Mouse (Mus musculus) cerebral cortex, adult 2 months (tissue): ENCODE data around the gene Rem2.

Experiments used
- WGBS: fragments of 180-500 bp; shearing (Covaris S2); methylation state at CpG from one replicate; pipeline ENCODE4 v1.1.7; 2018; 5-methylcytosine and 5-hydroxymethylcytosine counted together

The Rem2 gene

DNA sequence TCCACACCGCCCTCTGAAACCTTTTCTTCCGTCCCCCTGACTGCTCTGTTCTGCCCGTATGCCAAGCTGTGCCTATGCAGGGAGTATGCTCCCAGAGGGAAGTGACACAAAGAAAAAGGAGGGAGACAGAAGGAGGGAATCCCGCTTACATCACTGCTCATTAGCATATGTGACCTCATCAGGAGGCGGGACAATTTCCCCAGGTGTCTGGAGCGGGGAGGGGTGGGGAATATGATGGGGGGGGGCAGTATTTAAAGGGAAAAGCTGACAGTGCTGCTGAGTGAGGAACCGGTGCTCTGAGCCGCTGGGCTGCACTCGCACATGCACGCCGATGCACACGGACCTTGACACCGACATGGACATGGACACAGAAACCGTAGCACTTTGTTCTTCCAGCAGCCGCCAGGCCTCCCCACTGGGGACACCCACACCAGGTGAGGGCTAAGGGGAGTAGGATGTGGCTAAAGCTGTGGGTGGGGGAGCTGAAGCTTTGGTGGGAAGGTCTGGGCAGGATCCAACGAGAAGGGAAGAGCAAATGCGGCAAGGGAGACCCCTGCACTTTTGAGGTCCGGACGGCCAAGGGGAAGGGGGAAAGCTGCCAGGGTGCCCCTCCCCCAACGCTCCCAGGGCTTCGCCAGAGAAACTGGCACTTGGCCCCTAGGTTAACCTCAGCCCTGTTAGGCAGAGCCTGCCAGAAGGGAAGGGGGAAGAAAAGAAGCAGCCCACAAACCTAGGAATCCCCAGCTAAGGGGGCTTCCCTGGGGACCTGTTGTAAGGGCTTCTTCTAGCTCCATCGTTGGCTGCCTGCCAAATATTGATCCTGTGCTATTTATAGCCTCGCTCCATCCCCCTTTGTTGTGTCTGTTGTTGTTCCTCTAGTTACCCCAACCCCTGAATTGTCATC, at the start of gene Rem2:
TSS of gene Rem2 (plus strand) at position 160 of the 904 bp plus-strand sequence.
- WGBS, result 2% methylated on average over 23 of the region's 23 CpGs

DNA sequence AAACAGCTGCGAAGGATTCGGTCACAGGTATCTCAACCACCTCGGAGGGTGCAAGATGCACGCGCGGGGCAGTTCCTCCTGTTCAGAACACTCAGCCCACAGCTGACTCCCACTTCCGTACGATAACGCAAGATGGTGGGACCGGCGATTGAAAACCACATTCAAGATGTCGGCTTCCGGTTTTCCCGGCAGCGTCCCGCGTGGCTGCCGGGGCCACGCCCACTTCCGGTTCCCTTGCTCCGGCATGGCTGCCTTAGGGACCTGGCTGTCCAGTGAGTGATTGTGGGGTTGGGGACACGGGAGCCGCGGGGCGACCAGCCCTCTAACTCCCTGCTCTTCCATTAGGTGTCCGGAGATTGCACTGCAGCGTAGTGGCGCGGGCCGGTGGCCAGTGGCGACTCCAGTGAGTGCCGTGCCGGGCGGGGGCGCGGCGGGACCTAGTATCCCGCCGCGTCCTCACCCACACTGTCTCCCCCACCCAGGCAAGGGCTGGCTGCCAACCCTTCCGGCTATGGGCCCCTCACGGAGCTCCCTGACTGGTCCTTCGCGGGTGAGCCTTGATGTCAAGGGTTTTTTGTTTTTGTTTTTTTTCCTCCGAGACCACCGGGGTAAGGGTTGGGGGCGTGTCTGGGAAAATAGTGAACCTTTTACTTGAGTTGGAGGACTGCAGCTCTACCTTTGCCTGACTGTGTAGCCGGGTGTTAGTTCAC, 49.1 kb upstream of the Rem2 start, which contains the start of gene Mrpl52:
TSS of gene Mrpl52 (plus strand) at position 221 of the 710 bp plus-strand sequence.
- under 1% methylated on average over 48 of the region's 48 CpGs for WGBS

GRCm38 (mm10) chr14:54427696-54428095, 48.2 kb upstream of the Rem2 start:
- WGBS, result 68% methylated on average over 7 of the region's 7 CpGs

DNA sequence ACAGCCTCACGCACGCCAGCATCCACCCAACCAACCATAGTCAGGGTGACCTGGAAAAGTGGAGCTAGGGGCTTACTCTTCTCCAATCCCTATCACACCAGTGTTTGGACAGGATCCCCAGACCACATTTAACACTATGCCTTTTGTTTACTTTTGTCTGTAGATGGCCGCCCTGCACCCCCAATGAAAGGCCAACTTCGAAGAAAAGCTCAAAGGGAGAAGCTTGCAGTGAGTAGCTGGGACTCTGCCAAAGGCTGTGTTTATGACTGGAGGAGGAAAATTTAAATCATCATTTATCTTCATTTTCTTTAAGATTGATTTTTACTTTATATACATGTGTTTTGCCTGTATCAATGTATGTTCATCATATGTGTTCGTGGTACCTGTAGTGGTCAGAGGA, 47.5 kb upstream of the Rem2 start:
- WGBS, result 90% methylated on average over 5 of the region's 5 CpGs

- 67% methylated on average over 7 of the region's 7 CpGs for WGBS
Measured at GRCm38 (mm10) chr14:54429332-54430093, 46.4 kb upstream of the Rem2 start.

DNA sequence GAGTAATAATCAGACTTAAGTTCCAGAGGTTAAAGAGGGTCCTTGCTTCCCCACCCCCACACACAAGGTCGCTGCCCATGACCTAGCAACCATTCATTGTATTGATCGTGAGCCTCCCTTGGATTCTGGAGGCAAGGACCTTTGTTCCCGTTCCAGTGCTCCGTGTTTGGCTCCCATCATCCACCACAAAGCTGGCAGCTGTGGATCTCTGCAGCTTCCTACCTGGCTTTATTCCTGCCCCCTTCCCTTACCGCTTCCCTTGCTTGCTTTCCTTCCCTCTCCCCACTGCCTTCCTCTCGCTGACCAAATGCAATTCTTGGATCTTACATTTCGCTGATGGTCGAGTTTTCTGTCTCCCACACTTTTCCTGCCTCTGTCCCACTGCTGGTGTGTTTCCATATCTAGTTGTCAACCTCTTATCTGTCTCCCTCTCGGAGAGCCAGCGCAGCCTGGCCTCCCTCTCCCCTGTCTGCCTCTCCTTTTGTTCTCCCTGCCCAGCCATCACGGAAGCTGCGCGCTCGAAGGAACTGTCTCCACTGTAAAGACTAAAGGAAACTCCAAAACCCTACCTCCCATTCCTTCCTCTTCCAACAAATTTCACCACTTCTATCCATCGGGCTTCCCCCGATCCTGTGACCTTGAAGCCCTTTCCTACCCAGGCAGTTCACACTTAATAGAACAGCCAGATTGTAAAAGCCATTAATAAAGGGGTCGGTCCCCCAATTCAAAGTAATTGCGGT, 45.3 kb upstream of the Rem2 start:
- WGBS, result 44% methylated on average over 18 of the region's 18 CpGs

GRCm38 (mm10) chr14:54431334-54432077, 44.4 kb upstream of the Rem2 start, which contains the start of gene Mmp14:
Mmp14 (plus strand) TSS chr14:54431612.
- 2% methylated on average over 48 of the region's 49 CpGs for WGBS

DNA sequence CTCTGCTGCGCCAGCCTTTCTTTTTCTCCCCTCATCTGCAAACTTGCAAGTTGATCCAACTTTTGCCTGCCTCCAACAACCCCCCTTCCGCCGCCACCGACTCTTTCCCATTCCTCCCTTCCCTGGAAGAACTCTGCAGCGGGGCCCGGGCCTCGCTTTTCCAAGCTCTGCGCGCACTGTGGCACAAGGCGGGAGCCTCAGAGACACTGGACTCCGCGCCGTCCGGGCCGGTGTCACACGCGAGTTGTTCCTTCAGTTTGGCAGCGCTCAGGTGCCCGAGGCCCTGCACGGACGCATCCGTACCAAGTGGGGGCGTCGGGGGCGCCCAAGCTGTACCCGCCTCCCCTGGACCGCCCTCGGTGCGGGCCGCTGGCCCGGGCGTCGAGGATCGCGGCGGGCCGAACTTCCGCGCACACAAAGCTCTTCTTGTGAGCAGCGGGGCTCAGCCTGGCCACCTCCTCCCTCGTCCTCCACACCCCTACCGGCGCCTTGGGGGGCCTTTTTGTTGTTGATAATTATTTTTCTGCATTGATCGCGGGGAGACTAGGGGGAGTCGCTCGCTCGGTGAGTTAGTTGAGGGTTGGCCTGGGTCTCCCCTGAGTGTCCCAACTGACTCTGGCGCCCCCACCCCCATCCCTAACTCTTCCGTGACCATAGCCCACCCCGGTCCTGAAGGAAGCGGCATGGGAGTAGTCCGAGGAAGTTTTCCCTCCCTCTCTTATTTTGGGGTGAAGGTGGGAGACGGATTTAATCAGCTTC, 43.6 kb upstream of the Rem2 start:
- WGBS, result 9% methylated on average over 54 of the region's 54 CpGs

DNA sequence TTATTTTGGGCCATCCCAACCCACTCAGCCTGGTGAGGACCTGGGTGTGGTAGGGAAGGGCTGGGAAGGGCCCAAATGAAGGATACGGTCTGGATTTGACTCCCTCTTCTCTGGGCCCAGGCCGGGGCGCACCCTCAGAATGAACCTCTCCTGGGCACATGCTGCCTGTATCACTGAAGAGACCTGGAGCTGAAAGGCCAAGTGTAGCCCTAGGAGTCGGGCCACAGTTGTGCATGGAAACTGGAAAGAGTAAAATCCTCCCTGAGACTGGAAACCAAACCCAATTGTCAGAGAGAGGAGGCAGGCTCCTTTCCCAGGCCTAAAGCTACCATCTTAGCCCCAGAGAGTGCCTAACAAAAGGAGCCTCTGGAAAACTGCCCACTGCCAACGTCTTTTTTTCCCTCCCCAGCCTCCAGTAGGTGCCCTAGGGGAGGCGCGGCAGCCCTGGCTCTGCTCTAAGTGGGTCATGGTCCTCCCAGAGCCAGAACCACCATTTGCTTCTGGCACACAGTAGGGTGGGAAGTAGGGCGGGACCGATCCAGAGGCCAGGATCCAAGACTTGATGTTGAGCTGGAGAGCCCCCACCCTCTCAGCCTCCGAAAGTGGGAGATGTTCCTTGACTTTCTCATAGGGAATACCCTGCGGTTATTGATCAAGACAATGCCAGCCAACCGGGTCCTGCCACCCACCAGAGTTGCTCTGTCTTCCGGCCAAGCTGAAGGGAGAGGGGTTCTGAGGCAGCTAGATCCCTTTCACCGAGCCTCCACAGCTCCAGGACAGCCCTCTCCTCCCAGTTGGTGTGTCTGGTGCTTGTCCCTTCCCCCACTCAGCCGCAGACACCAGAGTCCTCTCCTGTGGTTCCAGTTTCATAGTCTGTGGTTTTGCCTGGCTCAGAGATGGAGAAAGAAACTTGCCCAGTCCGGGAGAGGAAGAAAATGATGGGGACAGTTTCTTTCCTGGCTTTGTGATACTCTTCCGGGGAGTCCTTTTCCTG, 42.8 kb upstream of the Rem2 start:
- 45% methylated on average over 17 of the region's 17 CpGs for WGBS

- WGBS, result 66% methylated on average over 12 of the region's 12 CpGs
Measured at GRCm38 (mm10) chr14:54433941-54434531, 41.9 kb upstream of the Rem2 start.

GRCm38 (mm10) chr14:54435194-54435918, 40.5 kb upstream of the Rem2 start:
- WGBS, result 87% methylated on average over 11 of the region's 11 CpGs

GRCm38 (mm10) chr14:54439155-54439554, 36.7 kb upstream of the Rem2 start:
- WGBS, result 86% methylated on average over 12 of the region's 12 CpGs

GRCm38 (mm10) chr14:54439610-54440009, 36.3 kb upstream of the Rem2 start:
- WGBS, result 61% methylated on average over 7 of the region's 7 CpGs

DNA sequence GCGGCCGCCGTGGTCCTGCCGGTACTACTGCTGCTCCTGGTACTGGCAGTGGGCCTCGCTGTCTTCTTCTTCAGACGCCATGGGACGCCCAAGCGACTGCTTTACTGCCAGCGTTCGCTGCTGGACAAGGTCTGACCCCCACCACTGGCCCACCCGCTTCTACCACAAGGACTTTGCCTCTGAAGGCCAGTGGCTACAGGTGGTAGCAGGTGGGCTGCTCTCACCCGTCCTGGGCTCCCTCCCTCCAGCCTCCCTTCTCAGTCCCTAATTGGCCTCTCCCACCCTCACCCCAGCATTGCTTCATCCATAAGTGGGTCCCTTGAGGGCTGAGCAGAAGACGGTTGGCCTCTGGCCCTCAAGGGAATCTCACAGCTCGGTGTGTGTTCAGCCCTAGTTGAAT, 35.4 kb upstream of the Rem2 start:
- WGBS, result 92% methylated on average over 14 of the region's 14 CpGs

DNA sequence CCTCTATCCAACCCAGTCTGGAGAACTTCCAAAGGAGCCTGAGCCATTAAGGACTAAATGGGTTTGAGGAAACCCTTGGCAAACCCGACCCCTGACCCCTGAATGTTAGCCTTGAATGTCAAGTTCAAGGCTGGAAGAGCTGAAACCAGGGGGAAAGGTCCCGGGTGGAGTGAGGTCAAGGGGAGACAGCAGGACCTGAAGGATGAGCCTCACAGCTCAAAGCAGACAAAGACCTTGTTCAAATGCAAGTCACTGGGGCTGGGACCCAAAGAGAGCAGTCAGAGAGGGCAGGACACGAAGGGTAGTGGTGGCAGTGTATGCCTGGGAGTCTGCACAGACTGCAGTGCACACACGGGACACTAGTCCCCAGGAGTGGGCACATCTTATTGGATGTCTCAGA, 34.5 kb upstream of the Rem2 start:
- WGBS, result 85% methylated on average over 4 of the region's 4 CpGs

DNA sequence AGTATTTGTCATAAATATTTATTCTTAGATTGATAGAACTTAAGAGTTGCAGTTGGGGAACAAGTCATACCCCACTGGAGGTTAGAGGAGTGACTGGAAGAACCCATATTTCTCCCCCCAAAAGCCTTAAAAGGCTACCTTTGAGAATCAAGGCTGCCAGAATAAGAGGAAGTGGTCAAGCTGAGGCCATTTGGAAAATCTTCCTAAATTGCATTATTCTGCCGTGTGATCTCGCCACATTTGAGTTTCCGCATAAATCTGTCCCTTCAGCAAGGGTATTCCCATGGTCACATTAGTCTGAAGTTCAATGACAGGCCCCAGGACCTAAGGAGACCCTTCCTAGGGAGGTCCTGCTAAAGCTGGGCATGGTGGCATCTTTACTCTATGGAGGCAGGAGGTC, 33.4 kb upstream of the Rem2 start:
- WGBS, result 89% methylated on average over 3 of the region's 3 CpGs

DNA sequence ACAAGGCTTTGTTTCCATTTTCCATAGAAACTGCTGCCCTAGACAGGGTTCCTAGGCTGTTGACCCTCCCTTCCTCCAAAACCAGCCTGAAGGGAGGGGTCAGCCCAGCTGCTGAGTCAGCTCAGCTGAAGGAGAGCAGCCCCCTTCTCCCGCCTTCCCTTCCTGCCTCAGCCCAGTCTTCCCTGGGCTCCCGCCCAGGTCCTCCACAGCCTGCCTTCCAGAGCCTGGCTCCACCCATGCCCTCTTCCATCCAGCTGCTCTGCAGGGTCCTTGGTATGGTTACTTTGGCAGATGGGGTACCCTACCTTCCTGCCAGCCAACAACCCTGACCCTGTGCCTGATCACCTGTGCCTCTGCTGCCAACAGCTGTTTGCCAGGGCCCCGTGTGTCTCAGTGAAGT, 32.7 kb upstream of the Rem2 start:
- 59% methylated on average over 3 of the region's 3 CpGs for WGBS
